Mouse (Mus musculus) CH12F3 (cell line): ENCODE results near the gene Olfr955.

Experiments
- in situ Hi-C: fragments of 300-500 bp; cut with MboI; formaldehyde crosslinking; loops from 2 replicates; pipeline ENCODE4 v1.14.3; 2020; ENCODE audit warnings: low sequenced_read_pairs

The Olfr955 gene

DNA sequence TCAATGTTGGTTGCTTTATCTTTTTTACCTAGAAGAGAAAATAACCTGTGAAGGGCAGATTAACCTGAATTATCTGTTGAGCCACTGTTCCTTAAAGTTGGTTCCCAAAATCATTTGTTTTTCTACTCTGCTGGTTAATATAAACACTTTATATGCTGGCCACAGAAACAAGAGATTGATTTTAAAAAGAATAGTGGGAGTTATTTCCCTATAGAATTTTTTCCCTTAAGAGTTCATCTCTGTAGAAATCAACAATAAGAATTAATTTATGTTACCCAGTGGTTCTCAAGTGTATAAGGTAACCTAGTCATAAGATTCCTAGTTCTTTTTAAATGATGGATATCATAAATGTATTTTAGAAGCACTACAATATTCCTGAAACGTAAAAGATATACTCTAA lies at the start of gene Olfr955:
Gene Olfr955, minus strand, starts transcription at position 101 of the 400 bp plus-strand sequence.
- in situ Hi-C loops = no loop called here

DNA sequence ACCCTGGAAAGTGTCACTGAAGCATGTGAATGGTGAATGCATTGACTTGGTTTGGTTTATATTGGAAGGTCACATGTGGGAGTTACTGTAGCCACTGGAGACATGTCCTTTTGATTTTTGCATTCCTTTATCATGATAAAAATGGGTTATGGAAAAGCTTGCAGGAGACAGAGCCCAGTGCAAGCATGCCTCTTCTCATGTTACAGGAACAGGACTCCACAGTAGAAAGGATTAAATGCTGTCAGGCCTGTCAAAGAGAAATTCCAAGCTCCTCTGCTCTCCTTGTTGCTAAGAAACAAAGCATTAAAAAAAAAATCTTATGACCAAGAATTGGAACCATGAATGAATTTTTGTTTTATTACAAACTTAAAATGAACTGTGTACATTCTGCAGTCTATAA lies 46.9 kb upstream of the Olfr955 start:
- in situ Hi-C loops = no loop called here

DNA sequence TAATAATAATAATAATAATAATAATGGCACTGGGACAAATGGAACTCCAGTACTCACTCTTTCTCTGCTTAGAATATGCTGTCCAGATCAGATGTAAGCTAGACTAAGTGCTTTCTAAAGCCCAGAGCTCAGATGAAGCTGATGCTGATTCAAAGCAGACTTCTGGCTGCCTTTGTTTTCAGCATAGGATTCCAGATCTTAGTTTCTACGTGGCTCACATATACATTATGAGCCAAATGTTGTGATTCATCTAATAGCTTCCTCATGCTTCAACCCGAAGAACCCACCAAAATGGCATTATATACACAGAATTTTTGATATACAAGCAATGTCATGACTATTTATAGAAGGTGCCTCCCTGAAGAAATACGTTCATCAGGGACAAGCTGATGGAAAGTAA lies 43.8 kb upstream of the Olfr955 start, which contains the start of gene Olfr957:
Gene Olfr957, minus strand, starts transcription at position 279 of the 400 bp plus-strand sequence.
- in situ Hi-C loops = no loop called here

DNA sequence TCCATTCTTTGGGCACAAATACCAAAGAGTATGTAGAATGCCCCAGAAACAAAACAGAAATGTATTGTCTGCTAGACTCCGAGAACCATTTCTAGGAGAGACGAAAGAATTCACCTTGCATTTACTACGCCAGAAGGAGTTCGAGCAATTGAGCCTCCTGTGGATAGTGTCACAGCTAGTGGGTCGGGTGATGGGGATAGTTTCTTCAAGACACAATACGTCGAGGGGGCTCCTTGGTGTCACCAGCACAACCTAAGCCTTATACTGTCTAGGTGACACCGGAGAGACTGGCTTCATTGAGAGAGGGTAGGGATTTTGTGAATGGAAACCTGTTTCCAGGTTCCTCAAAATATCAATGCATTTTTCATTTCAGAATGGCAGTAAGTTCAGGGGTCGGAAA lies 37.7 kb upstream of the Olfr955 start:
- in situ Hi-C loops = no loop called here

DNA sequence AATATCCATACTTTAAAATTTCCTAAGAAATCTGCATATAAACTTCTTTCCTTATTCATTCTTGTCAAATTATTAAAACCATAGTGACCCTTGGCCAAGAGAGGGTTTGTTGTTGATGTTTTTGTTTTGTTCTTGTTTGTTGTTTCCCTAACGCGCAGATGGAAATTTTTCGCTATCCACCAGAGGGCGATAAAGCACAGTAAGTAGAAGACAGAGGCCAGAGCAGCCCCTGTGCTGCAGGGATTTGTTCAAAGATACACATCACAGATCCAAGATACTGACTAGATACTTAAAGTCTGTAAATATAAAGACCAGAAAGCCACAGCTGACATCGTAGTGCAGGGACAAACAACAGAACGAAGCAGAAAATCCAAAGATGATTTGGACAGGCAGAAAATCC lies 37.3 kb upstream of the Olfr955 start:
- in situ Hi-C loops = no loop called here

DNA sequence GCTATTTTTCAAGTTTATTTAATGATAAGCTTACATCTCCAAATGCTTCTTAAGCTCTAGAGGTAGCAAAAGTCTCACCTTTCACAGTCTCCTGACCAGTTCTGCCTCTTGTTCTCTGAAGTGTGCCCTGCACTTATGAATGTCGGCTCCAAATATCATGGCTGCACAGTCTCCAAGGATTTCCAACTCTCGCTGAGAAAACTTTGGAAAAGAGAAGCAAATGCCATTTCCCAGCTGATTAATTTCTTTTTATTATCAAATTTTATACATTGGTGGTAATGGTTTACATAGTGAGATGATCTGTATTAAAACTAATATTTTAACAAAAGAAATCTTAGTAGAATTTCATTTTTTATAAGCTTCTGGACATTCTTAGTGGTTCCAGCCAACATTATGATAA lies 22.2 kb upstream of the Olfr955 start, which contains the start of gene Olfr44:
Gene Olfr44, minus strand, starts transcription at position 101 of the 400 bp plus-strand sequence.
- in situ Hi-C loops = no loop called here

DNA sequence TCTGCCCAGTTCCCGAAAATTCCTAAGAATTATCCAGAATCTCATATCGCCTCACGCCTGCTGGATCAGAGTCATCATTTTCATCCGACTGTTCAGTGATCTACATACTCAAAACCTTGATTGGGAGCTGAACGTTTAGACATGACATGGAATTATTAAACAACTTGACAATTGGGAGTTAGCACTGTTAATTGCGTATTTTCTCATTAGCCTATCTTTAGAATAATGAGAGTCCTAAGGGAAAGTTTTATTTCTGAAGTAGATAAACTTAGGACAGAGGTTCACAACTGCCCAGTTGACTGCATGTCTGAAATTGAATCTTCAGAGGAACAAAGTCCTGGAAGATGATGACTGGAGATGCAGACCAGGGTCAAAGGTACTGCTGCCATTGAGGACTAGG lies 15.3 kb downstream of the Olfr955 start, which contains the start of gene Olfr954:
Gene Olfr954, plus strand, starts transcription at position 301 of the 400 bp plus-strand sequence.
- in situ Hi-C loops = no loop called here

DNA sequence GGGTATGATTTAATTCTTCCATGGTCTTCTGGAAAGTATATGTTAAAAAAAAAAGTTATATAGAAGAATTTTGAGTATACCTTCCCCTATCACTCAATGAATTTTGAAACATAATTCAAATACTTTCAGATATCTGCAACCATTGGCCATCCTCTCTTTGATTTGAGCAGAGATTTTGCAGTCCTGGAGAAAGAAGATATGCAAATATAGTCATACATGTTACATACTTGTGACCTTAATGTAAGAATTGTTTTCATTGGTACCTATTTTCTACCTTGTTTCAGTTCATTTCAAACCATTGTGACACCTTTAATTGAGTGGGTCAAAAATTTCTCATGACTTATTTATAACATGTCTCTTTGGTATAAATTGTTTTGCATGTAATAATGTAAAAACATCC lies 44.7 kb downstream of the Olfr955 start, which contains the start of gene Olfr952:
Gene Olfr952, minus strand, starts transcription at position 101 of the 400 bp plus-strand sequence.
- in situ Hi-C loops = no loop called here
